Mouse (Mus musculus) T-cell, adult 66 days (primary cell): ENCODE data around the gene Irf7. TPM values are rescaled to one million over a fixed set of nuclear protein-coding genes. Genes with fewer than 3 reads are reported as not detected.

ENCODE experiments used
- total RNA-seq, 2 experiments: library from RNA; stranded (reverse); gene quantifications; 3 replicates in 1 of 2; 4 replicates in 1 of 2; pipeline ENCODE4 v1.2.4; 2023

Gene Irf7
- total RNA-seq = 10 to 100 TPM; 34.4 to 53.3 TPM

DNA sequence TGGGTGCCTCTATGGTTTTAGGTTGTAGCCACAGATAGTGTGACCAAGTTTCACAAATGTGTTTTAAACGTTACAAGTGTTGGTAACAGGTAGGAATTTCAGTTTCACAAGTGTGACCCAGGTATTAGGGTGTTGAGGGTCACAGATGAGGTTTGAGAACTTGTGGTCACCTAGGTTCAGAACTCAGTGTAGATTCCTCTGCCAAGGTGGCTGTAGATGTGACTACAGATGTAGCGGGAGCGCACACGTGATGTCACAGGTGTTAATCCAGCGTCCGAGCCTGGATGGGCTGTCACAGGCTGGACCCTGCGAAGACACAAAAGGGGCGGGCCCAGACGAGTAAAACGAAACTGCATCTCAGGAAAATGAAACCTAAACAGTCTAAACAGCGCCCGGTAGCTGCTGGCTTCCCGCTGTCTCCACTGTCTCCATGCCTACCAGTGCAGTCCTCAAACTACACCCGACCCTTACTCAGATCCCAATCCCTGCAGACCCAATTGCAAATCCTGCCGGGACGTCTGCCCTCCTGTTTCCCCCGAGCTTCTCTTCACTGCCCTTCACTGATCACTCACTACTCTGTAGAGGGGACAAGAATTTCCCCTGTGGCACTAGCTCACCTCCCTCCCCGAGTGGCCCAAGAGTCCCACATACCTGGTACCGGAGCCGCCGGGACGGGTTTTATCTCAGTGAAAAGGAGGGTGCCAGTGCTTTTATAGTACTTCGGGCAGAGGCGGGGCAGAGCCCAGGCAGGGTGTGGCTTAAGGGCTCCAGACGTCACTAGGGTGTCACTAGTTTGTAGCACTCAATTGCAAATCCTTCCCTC lies at the start of gene Irf7:
Gene Irf7 (minus strand): TSS at position 743 of the 823 bp plus-strand sequence.

DNA sequence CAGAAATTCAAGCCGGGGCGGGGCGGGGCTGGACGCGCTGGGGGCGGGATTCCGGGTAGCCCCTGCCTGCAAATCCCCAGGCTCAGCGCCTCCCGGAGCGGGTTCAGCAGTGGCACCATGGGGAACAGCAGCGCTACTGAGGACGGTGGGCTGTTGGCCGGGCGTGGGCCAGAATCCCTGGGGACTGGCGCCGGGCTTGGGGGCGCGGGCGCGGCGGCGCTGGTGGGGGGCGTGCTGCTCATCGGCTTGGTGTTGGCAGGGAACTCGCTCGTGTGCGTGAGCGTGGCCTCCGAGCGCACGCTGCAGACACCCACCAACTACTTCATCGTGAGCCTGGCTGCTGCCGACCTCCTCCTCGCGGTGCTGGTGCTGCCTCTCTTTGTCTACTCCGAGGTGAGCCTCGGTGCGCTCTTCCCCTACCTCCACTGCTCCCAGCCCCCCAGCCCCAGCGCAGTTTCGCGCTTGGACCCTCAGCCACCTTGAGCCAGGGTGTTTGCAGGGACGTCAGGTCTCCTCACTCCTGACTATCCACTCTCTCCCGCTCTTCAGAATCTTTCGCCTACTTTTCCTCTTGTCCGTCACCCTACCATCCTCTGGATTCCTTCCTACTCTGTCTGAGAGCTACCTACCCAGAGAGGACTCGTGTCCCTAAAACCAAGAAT lies 25.8 kb upstream of the Irf7 start, which contains the start of gene Drd4:
Gene Drd4 (plus strand): TSS at position 86 of the 662 bp plus-strand sequence.

DNA sequence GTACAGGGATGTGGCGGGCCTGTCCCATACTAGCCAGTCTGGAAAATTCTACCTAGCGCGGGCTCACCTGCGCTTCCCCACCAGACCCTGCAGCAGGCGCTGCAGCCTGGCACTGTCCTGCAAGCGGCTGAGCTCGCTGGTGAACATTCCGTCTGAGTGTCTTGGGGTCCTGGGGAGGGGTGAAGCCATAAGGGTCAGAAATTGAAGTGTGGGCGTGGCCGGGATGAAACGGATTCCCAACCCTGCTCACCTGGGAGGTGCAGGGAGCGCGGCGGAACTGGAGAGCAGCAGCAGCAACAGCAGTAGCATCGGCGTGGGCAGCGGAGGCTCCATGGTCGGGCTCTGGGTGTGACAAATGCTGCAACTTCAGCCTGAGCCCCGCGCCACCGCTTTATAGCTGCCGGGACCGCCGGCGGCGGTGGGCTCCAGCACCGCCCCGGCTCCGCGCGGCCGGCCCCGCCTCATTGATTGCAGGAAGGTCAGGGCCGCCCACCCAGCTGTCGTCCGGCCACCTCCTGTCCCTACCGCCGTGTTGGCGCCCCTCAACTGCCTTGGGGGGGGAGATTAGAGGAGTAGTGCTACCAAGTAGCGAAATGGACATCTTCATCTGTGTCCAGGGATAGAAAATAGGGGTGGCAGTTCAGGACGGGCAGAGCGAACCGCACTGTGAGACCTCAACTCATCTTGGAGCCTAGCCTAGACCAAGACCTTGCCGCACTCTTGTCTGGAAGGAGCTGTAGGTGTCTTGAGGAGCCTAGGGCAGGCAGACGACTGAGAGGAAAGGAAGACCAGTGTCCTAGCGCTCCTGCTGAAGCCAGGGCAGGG lies 12.7 kb upstream of the Irf7 start, which contains the start of gene Sct:
Gene Sct (minus strand): TSS at position 368 of the 825 bp plus-strand sequence.

DNA sequence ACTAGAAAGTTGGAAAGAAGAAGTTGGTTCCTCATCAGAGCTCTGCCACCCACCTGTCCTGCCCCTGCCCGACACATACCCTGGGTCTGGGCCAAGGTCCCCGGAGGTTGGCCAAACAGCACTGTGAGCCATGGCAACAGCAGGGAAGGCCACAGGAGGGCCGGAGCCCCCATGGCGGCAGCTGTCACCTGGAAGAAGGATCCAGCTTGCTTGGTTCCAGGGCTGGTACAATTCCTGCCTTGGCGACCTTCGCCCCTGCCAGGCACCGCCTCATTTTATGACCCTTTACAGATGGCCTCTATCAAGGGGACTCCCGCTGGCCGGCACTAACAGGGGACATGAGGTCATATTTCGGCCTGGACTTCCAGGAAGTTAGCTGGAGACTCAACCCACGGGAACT lies 10.3 kb upstream of the Irf7 start, which contains the start of gene Cdhr5:
Gene Cdhr5 (minus strand): TSS at position 241 of the 400 bp plus-strand sequence.

DNA sequence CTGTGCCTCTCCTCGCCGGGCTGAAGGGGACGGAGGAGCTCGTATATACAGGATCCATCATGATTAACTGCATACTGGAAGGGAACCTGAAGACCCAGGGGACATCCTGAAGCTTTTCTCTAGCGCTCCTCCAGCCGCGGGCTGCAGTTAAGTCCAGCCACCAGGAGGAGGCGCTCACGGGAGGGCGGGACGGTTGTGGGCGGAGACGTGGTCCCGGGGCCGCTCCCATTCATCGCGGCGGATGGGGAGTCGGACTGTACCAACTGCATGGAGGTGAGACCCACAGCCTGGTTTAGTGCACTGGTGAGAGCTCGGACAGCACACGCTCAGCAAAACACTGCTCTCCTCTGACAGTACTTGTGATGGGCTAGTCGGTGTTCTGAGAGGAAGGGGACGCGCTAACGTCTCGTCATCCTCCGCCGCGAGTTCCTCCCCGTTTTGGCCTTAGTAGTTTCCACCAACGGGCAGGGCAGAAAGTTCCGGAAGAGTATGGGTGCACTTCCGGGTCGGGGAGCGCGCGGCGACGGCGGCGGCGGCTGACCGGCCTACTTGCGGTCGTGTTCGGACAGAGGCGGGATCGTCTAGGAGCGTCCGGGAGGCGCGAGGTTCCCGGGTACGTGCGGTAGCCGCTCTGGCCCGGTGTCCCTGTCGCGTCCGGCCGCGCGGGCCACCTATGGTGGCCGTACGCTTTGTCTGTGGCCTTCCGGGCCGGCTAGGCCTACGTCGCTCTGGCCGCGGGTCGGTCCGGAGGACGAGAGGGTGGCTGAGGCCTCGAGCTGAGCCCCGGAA lies 37.8 kb downstream of the Irf7 start, which contains the start of gene Phrf1:
Gene Phrf1 (plus strand): TSS at position 506 of the 789 bp plus-strand sequence.

DNA sequence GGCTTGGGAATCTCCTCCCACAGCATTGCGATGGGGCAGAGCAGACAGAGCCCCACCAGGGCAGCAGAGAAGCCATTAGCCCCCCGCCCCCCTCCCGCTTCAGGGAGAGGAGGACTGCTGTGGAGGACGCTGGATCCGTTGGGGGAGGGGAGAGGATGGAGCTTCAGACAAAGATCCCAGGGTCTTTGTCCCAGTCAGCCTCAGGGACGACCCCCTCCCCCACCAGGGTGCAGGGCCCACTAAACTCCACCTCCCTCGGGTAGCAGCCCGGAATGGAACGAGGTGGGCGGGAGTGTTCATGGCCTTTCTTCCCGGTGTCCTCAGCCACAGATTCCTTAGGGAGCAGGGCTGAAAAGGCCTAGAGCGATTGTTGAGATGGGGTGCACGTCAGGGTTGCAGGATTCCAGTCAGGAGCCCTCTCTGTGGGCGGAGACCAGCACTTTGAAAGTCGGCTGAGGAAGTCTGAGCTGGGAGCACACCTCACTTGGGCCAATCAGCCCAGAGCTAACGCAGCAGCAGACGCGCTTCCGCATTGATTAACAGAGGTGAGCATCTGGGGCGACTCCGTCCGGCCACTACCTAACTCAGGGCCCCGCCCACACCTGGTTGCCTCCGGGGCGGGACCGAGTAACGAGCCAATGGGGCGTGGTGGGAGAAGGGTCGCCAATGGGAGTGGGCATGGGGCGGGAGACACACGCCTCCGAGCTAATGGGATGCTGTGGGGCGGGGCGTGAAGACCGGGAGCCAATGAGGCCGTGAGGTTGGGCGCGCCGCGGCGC lies 51.0 kb downstream of the Irf7 start, which contains the start of gene Rassf7:
Gene Rassf7 (plus strand): TSS at position 760 of the 779 bp plus-strand sequence.

DNA sequence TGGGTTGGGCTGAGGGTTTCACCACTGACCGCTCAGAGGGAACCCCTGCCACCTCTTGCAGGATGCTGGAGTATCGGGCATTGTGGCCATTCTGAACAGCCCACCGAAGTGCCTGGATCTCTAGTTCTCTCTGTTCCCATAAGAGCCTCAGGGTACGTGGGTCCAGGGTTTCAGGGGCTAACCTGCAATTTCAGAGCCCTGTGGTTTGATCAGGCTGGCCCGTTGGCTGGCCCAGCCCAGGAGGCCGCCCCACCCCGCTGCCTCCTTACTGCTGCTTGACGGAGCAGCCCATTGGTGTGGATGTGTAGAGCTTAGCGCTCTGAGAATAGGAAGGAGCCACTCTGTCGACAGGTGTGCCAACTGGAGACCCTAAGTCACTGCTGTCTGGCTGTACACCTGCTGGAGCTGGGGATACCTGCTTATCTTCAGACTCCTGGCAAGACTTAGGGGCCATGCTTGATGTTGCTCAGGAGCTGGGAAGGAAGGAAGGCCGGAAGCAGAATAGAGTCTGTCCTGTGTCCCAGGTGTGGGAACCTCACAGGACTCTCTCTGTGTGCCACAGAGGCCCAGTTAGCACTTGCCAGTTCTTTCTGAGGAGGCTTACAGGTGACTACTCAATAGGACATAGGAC lies 52.6 kb downstream of the Irf7 start, which contains the start of gene Lmntd2:
Gene Lmntd2 (minus strand): TSS at position 476 of the 631 bp plus-strand sequence.

Other genes starting within 250 kb of the Irf7 start
- not detected for gene Ifitm6, start 248.6 kb downstream of the Irf7 start, total RNA-seq
- not detected for gene Gm17387, start 237.3 kb downstream of the Irf7 start, total RNA-seq
- 1 to 10 TPM; 1.4 to 2.2 TPM for gene B4galnt4, start 205.4 kb downstream of the Irf7 start, total RNA-seq
- 10 to 100 TPM; 45.7 to 59.0 TPM for gene Pkp3, start 188.3 kb downstream of the Irf7 start, total RNA-seq
- 10 to 100 TPM; 74.9 to 85.3 TPM for gene Sigirr, start 165.9 kb downstream of the Irf7 start, total RNA-seq
- not detected for gene Ano9, start 148.7 kb downstream of the Irf7 start, total RNA-seq
- gene Ptdss2, start 144.1 kb downstream of the Irf7 start, total RNA-seq = 10 to 100 TPM; 12.0 to 12.5 TPM
- gene Rnh1, start 93.6 kb downstream of the Irf7 start, total RNA-seq = 10 to 100 TPM; 35.2 to 41.1 TPM
- 10 to 100 TPM; 38.9 to 45.3 TPM for gene Hras, start 72.5 kb downstream of the Irf7 start, total RNA-seq
- gene Lrrc56, start 72.3 kb downstream of the Irf7 start, total RNA-seq = 1 to 10 TPM; 4.8 to 5.0 TPM
- 1 to 10 TPM; 2.4 to 2.6 TPM for gene Lmntd2, start 52.4 kb downstream of the Irf7 start, total RNA-seq
- 1 to 10 TPM; 9.3 to 9.6 TPM for gene Rassf7, start 50.6 kb downstream of the Irf7 start, total RNA-seq
- gene Phrf1, start 37.7 kb downstream of the Irf7 start, total RNA-seq = 100 to 1,000 TPM; 173 to 177 TPM
- gene Cdhr5, start 10.3 kb upstream of the Irf7 start, total RNA-seq = not detected
- not detected for gene Sct, start 12.7 kb upstream of the Irf7 start, total RNA-seq
- not detected for gene Drd4, start 25.5 kb upstream of the Irf7 start, total RNA-seq
- gene Deaf1, start 61.2 kb upstream of the Irf7 start, total RNA-seq = 10 to 100 TPM; 65.6 to 68.5 TPM
- 10 to 100 TPM; 20.7 to 21.2 TPM for gene Tmem80, start 61.3 kb upstream of the Irf7 start, total RNA-seq
- gene Eps8l2, start 72.4 kb upstream of the Irf7 start, total RNA-seq = under 1 TPM in 1 of 2 experiments, not detected in 1; 0.80 TPM
- gene Taldo1, start 125.7 kb upstream of the Irf7 start, total RNA-seq = 100 to 1,000 TPM in 1 of 2 experiments, 10 to 100 TPM in 1; 93.1 to 107 TPM
- 10 to 100 TPM; 38.3 to 40.0 TPM for gene Gatd1, start 147.7 kb upstream of the Irf7 start, total RNA-seq
- not detected for gene Cend1, start 163.0 kb upstream of the Irf7 start, total RNA-seq
- 10 to 100 TPM; 55.0 to 76.6 TPM for gene Slc25a22, start 171.4 kb upstream of the Irf7 start, total RNA-seq
- gene Pidd1, start 177.5 kb upstream of the Irf7 start, total RNA-seq = 1 to 10 TPM; 2.4 to 5.7 TPM
- 1,000 to 10,000 TPM; 3,530 to 3,735 TPM for gene Rplp2, start 180.9 kb upstream of the Irf7 start, total RNA-seq
- gene Pnpla2, start 188.7 kb upstream of the Irf7 start, total RNA-seq = 10 to 100 TPM; 52.1 to 58.8 TPM
- 1 to 10 TPM in 1 of 2 experiments, not detected in 1; 1.0 TPM for gene Cracr2b, start 194.6 kb upstream of the Irf7 start, total RNA-seq
- gene Cd151, start 200.9 kb upstream of the Irf7 start, total RNA-seq = 1 to 10 TPM; 7.2 to 8.9 TPM
- 10 to 100 TPM; 17.0 to 21.1 TPM for gene Polr2l, start 208.7 kb upstream of the Irf7 start, total RNA-seq
- 1 to 10 TPM; 2.2 to 2.8 TPM for gene Tspan4, start 208.8 kb upstream of the Irf7 start, total RNA-seq